Mouse (Mus musculus) intestine, embryonic 16.5 days (tissue): ENCODE results near the gene Apbb1ip. TPM values are rescaled to one million over a fixed set of nuclear protein-coding genes. Genes with fewer than 3 reads are reported as not detected.

Experiments used
- ATAC-seq: fragments of 200-750 bp; cut with Nextera tagmentation; 2 replicates; pipeline ENCODE4 v1.8.0; 2017; ENCODE audit warnings: moderate TSS enrichment, moderate library complexity
- H3K27ac ChIP-seq: fragments of 300-500 bp; sonication (generic); 2 replicates; pipeline ENCODE4 v1.5.1; 2014; ENCODE audit warnings: mild to moderate bottlenecking, low read length
- H3K27me3 ChIP-seq: fragments of 300-500 bp; sonication (generic); replicated peaks from 2 replicates; pipeline ENCODE4 v1.6.1; 2014; ENCODE audit warnings: low read length, control low read depth, mixed read lengths; ENCODE audit not compliant: control insufficient read depth, insufficient read depth
- H3K36me3 ChIP-seq: fragments of 300-500 bp; sonication (generic); 2 replicates; pipeline ENCODE4 v1.6.1; 2014; ENCODE audit warnings: low read length, control low read depth; ENCODE audit not compliant: control insufficient read depth, insufficient read depth
- H3K4me1 ChIP-seq: fragments of 300-500 bp; sonication (generic); 2 replicates; pipeline ENCODE4 v1.6.1; 2014; ENCODE audit warnings: low read length, control low read depth, mixed read lengths; ENCODE audit not compliant: control insufficient read depth, insufficient read depth
- H3K4me2 ChIP-seq: fragments of 300-500 bp; sonication (generic); 2 replicates; pipeline ENCODE4 v1.6.1; 2014; ENCODE audit warnings: low read depth, low read length, control low read depth
- H3K4me3 ChIP-seq: fragments of 300-500 bp; sonication (generic); 2 replicates; pipeline ENCODE4 v1.5.1; 2014; ENCODE audit warnings: mild to moderate bottlenecking, low read length
- H3K9ac ChIP-seq: fragments of 300-500 bp; sonication (generic); 2 replicates; pipeline ENCODE4 v1.6.1; 2014; ENCODE audit warnings: low read depth, low read length
- H3K9me3 ChIP-seq: fragments of 300-500 bp; sonication (generic); 2 replicates; pipeline ENCODE4 v1.6.1; 2016; ENCODE audit warnings: low read length, control low read depth; ENCODE audit not compliant: control insufficient read depth
- WGBS: fragments of 180-500 bp; shearing (Covaris S2); extraction: QIAGEN DNeasy Blood & Tissue Kit; methylation state at CpG from one replicate; pipeline ENCODE4 v1.1.7; 2014; 5-methylcytosine and 5-hydroxymethylcytosine counted together
- polyA plus RNA-seq: library from polyadenylated mRNA; unstranded; fragments of >200 nt; fragmentation: Nextera tagmentation; extraction: Ambion mirVana; gene quantifications from 2 replicates; pipeline ENCODE4 v1.2.1, GENCODE M21; 2015

Gene Apbb1ip
- 1.3 and 1.5 TPM in 2 replicates for polyA plus RNA-seq

DNA sequence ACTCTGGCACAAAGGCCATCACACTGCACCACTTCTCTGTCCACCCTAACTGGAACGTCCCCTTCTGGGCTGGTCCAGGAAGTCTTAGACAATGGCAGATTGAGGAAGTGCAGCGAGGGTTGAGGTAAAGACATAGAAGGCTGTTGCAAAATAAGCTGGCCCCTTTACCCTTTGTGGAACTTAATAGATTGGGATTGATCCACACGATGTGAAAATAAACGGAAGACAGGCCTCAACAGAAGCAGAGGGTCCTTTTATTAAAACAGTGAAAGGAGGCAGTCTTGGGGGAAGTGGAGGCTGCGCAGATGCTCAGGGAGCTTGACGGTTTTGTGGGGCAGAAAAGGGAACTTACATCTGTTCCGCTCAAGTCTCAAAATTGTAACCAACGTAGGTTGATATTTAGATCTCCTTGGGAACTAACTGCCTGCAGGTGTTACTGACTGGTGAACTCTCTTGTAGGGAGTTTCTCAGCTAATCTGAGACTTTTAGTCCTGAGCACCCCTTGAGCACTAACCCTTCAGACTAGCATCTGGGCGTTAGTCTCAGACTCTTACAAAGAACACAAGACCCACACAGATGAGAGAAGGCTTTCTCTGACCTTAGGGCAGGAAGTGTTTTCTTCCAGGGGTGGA, at the start of gene Apbb1ip:
Gene Apbb1ip (plus strand): TSS at position 546 of the 632 bp plus-strand sequence.
- H3K4me1 ChIP-seq, result peaks cover 4% of the 10 kb centered on the region
- ATAC-seq, result peak; percentile 18; the same call in 1 of the 2 replicates
- no peaks in the 10 kb centered on the region for H3K9me3 ChIP-seq
- H3K27ac ChIP-seq, result peak within 1 kb of the TSS; percentile 23; the same call in 1 of the 2 replicates
- 29% methylated on average over 9 of the region's 9 CpGs for WGBS
- peak within 1 kb of the TSS; percentile 75 for H3K4me2 ChIP-seq
- H3K4me3 ChIP-seq, result peak within 1 kb of the TSS; percentile 44
- H3K9ac ChIP-seq, result peak within 1 kb of the TSS; percentile 62
- no peaks in the 10 kb centered on the region for H3K36me3 ChIP-seq
- 0 out of 2 replicates have a peak, but pooled peaks cover 3% of the 10 kb centered on the region for H3K27me3 ChIP-seq

DNA sequence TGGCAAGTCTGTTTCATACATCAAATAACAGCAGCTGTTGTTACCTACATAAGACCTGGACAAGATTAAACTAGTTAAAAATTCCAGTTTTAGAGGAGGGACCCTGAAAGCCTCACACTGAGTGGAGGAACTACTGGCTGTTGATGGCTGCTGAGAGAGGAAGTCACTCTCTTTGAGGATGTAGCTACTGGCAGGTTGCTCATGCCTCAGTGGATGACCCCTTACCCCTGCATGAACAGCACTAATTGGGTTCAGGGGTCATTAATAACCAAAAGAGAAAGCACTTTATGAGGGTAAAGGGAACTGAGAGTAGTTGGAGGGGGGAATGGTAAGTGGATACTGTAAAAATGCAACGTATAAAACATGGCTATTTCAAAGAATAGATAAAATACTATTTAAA, 46.8 kb upstream of the Apbb1ip start:
- ATAC-seq, result no peak

DNA sequence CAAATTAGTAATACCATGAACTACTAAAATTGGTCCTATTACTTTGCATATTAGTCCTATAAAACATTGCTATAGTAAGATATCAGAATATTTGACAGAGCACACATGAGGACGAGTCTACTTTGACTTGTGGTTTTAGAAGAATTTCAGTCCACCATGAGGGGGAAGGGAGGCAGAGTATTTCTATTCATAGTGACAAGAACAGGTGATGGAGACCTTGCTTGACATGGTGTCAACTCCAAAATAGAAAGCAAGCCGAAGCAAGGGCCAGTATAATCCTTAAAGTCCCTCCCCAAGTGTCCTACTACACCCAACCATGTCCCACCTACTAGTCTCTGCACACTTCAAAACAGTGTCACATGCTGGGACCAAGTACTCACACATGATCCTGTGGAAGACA, 37.8 kb upstream of the Apbb1ip start:
- Histone ChIP-seq H3K27ac (no peak overlapping the region), H3K4me2 (no peak overlapping the region), H3K9ac (no peak overlapping the region), H3K27me3 (no peaks in the 10 kb centered on the region), H3K4me1 (no peaks in the 10 kb centered on the region), H3K9me3 (no peaks in the 10 kb centered on the region), H3K4me3 (no peak overlapping the region), H3K36me3 (no peaks in the 10 kb centered on the region)
- WGBS, result 71% methylated on average over 2 of the region's 2 CpGs
- ATAC-seq, result no peak

More for the DNA sequence above, 46.8 kb upstream of the Apbb1ip start:
- Histone ChIP-seq H3K4me1 (no peaks in the 10 kb centered on the region), H3K36me3 (no peaks in the 10 kb centered on the region), H3K27me3 (no peaks in the 10 kb centered on the region), H3K9ac (no peak overlapping the region), H3K4me3 (no peak overlapping the region), H3K4me2 (no peak overlapping the region), H3K27ac (no peak overlapping the region), H3K9me3 (no peaks in the 10 kb centered on the region)
- WGBS, result 81% methylated on average over 1 of the region's 1 CpGs

DNA sequence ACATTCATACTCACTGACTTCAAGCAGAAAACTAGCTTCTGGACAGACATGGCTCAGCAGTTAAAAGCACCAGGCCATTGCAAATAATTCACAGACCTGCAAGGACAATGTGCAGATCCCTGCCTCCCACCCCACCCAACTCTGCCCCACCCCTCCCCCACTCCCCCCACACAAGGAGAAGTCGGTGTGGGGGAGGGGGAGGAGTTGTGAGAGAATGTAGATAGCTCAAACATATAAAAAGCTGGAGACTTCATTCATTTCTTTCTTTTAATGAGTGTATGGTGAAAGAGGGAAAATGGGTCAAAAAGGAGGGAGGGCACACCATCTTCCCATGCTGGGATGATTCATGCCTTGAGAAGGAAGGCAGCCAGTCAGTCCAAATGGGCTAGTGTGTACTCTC, 34.5 kb upstream of the Apbb1ip start:
- ATAC-seq, result no peak
- no peak overlapping the region for H3K9ac ChIP-seq
- H3K36me3 ChIP-seq, result no peaks in the 10 kb centered on the region
- no peak overlapping the region for H3K4me3 ChIP-seq
- 71% methylated on average over 1 of the region's 1 CpGs for WGBS
- H3K4me2 ChIP-seq, result no peak overlapping the region
- no peaks in the 10 kb centered on the region for H3K9me3 ChIP-seq
- no peak overlapping the region for H3K27ac ChIP-seq
- H3K4me1 ChIP-seq, result peaks cover 2% of the 10 kb centered on the region; the same call in 1 of the 2 replicates
- H3K27me3 ChIP-seq, result no peaks in the 10 kb centered on the region

DNA sequence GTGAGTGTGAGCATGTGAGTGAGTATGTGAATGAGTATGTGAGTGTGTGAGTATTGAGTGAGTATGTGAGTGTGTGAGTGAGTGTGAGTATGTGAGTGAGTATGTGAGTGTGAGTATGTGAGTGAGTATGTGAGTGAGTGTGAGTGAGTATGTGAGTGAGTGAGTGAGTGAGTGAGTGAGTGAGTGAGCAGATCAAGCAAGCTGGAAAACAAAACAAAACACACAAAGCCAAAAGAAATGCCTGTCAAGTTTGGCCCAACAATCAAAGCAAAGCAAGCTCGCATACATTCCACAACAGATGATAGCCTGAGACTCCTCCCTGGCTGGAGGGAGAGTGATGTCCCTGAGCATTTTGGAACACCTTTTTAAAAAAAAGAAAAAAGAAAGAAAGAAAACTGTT, 33.5 kb upstream of the Apbb1ip start:
- no peaks in the 10 kb centered on the region for H3K36me3 ChIP-seq
- no peaks in the 10 kb centered on the region for H3K9me3 ChIP-seq
- 72% methylated on average over 1 of the region's 1 CpGs for WGBS
- no peak overlapping the region for H3K4me3 ChIP-seq
- ATAC-seq, result no peak
- H3K4me1 ChIP-seq, result peaks cover 2% of the 10 kb centered on the region; the same call in 1 of the 2 replicates
- H3K9ac ChIP-seq, result no peak overlapping the region
- H3K4me2 ChIP-seq, result no peak overlapping the region
- H3K27ac ChIP-seq, result no peak overlapping the region
- no peaks in the 10 kb centered on the region for H3K27me3 ChIP-seq

DNA sequence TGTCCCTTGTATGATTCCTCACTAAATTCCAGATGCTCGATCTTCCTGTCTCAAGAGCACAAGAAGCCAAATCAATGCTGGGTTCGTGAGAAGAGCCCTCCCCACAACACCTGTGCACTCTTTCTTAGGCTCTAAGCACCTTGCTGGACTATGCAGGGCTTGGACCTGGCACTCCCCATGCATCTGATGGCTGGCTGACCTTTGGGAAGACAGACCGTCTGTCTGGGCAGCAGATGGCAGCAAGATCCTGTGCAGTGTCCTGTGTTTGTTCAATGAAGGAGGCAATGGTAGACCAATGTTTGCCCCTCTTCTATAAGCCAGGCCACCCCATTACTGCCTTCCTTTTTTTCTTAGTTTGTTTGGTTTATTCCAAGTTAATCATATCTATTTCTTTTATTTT, 32.7 kb upstream of the Apbb1ip start:
- Histone ChIP-seq H3K27me3 (no peaks in the 10 kb centered on the region), H3K27ac (no peak overlapping the region), H3K4me3 (no peak overlapping the region), H3K36me3 (no peaks in the 10 kb centered on the region), H3K9ac (no peak overlapping the region), H3K9me3 (no peaks in the 10 kb centered on the region), H3K4me2 (no peak overlapping the region), H3K4me1 (peaks cover 2% of the 10 kb centered on the region; the same call in 1 of the 2 replicates)
- no peak for ATAC-seq
- WGBS, result 69% methylated on average over 3 of the region's 3 CpGs

DNA sequence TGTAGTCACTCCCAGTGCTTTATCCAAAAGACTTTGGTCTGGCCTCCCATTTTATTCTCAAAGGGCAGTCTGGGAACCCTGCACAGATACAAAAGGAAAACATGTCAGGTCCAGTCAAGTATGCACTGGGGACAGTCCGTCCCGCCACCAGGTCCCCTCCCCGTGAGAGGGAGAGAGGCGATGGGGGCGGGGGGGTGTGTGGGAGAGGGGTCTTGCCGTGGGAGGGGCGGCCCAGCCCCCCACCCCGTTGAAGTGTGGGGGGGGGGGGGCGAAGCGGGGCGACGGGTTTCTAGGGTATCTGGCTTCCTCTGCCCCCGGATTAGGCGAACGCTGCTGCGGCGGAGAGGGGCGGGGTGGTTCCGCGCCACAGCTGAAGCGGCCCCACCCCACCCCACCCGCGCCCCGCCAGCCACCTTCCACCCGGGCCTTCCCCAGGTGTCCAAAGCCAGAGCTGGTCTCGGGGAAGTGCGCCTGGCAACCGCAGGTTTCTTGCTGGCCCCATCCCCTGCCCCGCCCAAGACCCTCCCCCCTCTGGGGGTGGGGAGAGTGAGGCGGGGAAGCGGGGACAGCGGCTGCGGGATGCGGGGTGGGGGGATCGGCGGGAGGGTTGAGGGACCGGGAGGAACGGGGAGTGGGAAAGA, 29.7 kb upstream of the Apbb1ip start:
- Histone ChIP-seq H3K4me2 (no peak overlapping the region), H3K9ac (no peak overlapping the region), H3K4me1 (peaks cover 2% of the 10 kb centered on the region; the same call in 1 of the 2 replicates), H3K27ac (no peak overlapping the region), H3K9me3 (no peaks in the 10 kb centered on the region), H3K27me3 (no peaks in the 10 kb centered on the region), H3K4me3 (no peak overlapping the region), H3K36me3 (no peaks in the 10 kb centered on the region)
- 1% methylated on average over 20 of the region's 38 CpGs for WGBS
- ATAC-seq, result no peak; the same call in 1 of the 2 replicates

DNA sequence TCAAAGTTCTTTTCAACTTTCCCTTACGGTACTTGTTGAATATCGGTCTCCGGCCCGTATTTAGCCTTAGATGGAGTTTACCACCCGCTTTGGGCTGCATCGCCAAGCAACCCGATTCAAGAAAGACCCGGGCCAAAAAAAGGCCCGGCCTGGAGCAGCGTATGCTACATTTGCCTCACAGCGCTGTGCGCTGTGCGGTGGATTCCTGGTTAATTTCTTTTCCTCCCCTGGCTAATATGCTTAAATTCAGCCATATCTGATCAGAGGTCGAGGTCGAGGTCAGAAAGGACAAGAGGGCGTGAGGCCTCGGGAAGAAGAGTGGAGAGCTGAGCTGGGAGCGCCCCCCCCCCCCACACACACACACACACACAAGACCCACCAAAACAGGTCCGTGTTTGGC, 29.0 kb upstream of the Apbb1ip start:
- Histone ChIP-seq H3K27ac (no peak overlapping the region), H3K9me3 (no peaks in the 10 kb centered on the region), H3K27me3 (no peaks in the 10 kb centered on the region), H3K4me1 (peaks cover 2% of the 10 kb centered on the region; the same call in 1 of the 2 replicates), H3K4me2 (no peak overlapping the region), H3K9ac (no peak overlapping the region), H3K4me3 (no peak overlapping the region), H3K36me3 (no peaks in the 10 kb centered on the region)
- WGBS, result 5% methylated on average over 19 of the region's 19 CpGs
- no peak for ATAC-seq

DNA sequence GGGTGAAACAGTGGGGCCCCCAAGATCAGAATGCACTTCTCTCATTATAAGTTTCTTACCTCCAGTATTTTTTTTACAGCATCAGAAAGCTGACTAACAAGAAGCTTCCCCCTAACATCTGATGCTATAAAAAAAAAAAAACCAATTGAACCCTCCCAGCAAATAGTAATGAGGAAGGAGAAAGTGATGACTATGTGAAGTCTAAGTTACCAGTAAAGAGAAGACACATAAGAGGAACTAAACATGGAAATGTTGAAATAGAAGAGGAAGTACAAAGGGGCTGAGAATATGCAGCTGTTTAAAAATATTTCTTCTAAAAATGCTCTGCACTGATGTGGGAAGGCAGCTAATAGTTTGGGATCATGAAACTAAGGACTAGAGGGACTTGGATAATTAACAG, 27.1 kb upstream of the Apbb1ip start:
- Histone ChIP-seq H3K4me1 (peaks cover 2% of the 10 kb centered on the region; the same call in 1 of the 2 replicates), H3K9ac (no peak overlapping the region), H3K4me3 (no peak overlapping the region), H3K36me3 (no peaks in the 10 kb centered on the region), H3K27ac (no peak overlapping the region), H3K9me3 (no peaks in the 10 kb centered on the region), H3K4me2 (no peak overlapping the region), H3K27me3 (no peaks in the 10 kb centered on the region)
- ATAC-seq, result no peak
